Mouse (Mus musculus) lung, postnatal 14 days (tissue): ENCODE results near the gene Arhgap1.
A peak's percentile ranks its signal among the peaks of the same experiment; 100 is the strongest.

ENCODE experiments used
- DNase-seq: peaks from one replicate; pipeline ENCODE4 v3.0.0; 2021

The Arhgap1 gene

DNA sequence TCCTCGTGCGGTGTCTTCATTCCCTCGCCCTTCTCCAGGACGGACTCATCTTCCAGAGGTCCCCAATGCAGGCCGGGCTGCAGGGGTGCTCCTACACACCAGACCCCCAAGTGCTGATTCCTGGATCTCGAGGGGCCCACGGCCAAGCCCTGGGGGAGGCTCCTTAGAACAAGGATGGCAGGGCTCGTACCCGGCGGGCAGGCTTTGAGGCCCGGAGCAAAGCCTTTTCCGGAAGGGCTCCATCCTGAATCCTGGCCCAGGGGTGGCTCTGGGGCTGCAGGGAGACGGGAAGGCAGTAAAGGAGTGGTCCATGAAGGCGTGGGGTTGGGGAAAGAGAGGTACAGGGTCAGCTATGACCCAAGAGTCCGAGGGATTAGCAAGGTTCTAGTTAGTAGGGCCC lies 508 bp upstream of the Arhgap1 start:
- no peak for DNase-seq

DNA sequence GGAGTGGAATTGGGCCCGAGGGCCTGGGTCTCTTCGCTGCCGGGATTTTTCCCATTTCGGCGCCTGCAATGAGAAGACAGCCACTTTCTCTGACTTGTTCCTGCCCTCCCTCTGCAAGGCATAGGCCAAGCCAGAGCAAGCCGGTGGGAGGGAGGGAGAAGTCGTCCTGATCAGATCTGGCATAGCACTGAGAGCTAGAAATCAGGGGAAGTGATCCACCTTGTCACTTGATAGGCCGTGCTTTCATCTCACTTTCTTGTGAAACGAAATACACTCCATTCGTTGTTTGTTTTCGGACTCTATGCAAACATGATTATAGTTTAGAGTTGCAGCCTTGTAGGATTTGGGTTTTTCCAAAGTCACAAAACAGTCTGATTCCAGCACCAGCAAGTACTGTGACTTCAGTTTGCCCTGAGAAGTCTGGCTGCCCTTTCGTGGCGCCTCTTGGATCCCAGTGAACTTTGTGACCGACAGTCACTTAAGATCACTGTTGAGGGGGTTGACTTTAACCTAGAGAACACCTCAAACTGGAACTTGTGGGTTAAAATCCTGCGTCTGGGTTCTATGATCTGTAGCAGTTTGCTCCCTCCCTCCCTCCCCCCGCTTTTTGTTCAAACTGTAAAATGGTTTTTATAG lies 818 bp downstream of the Arhgap1 start:
- DNase-seq, result no peak

DNA sequence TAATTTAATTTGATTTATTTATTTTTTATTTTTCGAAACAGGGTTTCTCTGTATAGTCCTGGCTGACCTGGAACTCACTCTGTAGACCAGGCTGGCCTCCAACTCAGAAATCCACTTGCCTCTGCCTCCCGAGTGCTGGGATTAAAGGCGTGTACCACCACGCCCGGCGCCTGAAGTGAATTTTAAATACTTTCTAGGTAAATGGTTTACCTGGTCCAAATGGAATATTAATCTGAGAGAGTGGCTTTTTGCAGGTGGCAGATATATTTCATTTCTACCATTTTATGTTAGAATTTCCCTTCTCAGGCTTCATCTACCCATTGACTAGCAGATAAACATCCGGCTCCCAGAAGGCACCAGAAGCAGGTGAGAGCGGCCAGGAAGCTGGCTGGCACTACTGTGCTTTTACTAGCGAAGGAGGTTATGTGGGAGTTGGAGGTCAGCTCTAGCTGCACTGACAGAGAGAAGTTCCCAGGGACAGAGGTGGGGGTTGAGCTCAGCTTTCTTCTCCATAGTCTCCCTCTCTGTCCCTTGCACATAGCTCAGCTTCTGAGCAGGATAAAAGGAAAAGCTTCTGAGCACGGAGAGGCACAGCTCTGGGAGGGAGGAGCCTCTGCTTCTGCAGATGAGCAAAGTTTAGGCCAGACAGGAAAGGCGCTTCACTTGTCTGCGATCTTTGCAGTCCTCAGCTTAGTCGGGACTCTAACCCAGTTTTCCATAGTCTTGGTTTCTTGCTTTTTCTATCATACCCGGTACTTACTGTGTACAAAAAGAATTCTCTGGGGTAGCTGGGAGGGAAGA lies 2.0 kb downstream of the Arhgap1 start:
- DNase-seq, result no peak

DNA sequence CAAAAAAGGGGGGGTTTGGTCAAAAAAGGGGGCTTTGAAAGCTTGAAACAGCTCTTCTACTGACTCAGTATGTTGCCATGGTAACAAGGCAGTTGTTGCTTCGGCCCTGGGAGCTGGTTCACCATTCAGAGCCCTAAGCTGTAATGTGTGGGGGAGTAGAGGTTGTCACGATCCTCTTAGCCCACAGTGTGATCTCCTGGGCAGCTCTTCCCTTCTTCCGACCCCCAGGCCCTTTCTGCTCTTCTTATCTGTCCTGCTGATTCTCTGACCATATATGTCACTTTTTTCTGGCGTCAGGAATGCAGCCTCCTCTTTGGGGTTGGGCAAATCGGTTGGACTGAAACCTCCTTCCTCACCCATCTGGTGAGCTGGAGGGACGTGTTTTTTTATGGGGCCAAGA lies 3.2 kb downstream of the Arhgap1 start:
- no peak for DNase-seq

DNA sequence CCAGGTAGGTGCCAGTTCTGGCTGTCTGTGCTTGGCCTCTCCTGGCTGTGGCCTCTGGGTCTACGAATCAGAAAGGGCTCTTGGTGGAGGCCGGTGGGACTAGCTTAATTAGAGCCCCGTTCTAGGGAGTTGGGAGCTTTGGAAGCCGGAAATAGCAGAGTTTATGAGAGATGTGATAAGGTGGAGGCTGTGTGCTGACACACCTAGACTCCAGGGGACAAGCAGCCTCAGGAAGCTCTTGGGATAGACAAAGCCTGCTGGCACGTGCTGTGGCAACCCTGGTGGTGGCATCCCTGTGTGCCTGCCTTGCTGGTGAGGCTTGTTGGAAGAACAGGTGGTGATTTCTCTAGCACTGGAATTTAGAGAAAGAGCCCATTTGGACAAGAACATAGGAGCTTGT lies 5.7 kb downstream of the Arhgap1 start:
- no peak for DNase-seq

DNA sequence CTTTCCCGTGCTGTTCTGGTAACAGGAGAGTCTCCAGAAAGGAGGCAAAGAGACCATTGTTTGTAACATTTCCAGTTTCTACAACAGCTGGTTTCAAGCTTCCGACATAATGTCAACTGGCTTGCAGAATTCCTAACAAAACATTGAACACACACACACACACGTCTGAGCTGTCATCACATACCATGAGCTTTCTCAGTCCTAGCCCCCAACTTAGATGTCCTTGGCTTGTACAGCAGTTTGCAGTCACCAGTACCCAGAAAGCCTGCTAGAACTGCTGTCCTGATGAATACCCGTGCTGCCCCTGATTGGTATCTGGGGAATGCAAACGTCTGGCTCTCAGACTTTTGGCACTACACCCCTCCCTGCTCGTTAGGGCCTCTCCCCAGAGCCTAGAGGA lies 6.2 kb downstream of the Arhgap1 start:
- peak; percentile 35 for DNase-seq

DNA sequence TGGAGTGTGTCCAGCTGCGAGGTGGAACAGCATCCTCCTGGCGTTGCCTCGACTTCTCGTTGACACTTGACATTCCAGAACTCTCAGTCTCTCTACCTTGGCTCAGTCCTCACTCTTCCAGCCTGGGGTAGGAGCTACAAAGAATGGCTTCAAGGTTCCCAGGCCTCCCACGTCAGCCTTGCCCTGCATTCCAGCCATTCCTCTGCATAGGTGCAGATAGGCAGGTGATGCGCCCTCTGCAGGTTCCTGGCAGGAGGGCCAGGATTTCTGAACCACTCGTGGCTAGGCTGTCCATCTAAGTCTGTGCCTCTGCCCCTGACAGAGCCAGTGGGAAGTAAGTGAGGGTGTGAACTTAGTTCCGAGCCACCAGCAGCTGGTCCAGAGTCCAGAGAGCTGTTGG lies 7.1 kb downstream of the Arhgap1 start:
- peak; percentile 47 for DNase-seq

DNA sequence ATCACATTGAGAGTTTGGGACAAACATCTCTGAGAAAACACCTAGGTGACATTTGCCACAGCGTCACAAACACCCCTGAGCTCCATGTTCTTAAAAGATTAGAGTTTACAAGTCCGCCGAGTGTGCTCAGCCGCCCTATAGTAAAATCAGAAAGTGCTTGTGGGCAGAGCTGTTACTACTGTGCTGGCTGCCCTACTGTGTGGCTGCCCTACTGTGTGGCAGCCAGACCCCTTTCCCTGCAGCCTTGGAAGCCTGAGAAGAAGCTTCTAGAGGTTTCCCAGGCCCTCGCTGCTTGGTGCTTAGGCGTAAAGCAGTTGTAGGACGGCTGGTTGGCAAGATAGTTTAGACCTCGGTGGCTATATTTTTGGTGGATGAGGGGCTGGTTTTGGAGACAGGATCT lies 10.0 kb downstream of the Arhgap1 start:
- no peak for DNase-seq

DNA sequence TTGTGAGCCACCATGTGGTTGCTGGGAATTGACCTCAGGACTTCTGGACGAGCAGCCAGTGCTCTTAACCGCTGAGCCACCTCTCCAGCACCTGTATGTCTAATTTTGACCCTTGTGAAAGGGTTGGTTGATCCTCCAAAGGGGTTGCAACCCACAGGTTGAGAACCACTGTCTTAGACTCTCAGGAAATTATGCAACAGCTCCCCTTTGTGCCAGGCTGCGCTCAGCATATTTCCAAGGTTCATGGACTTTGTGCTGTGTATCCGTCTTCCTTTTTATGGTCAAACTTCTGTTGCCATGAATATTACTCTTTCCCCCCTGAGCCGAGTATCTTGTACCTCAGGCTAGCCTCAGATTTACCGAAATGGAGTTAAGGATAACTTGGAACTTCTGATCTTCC lies 11.3 kb downstream of the Arhgap1 start:
- DNase-seq, result no peak

DNA sequence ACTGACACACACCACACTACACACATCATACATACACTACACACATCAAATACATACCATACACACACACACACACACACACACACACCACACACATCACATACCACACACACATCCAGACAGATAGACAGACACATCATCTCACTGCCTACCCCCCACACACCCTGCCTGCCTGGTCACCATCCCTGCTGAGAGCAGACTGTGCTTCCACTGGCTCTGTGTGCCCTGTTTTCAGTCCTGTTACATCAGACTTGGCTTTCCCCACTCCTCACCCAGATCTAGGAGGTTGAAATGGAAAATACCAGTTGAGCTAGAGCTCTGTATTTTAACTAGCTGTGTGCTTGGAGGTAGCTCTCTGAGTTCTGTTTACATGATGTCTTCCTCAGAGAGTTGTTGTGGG lies 15.1 kb downstream of the Arhgap1 start:
- DNase-seq, result no peak

DNA sequence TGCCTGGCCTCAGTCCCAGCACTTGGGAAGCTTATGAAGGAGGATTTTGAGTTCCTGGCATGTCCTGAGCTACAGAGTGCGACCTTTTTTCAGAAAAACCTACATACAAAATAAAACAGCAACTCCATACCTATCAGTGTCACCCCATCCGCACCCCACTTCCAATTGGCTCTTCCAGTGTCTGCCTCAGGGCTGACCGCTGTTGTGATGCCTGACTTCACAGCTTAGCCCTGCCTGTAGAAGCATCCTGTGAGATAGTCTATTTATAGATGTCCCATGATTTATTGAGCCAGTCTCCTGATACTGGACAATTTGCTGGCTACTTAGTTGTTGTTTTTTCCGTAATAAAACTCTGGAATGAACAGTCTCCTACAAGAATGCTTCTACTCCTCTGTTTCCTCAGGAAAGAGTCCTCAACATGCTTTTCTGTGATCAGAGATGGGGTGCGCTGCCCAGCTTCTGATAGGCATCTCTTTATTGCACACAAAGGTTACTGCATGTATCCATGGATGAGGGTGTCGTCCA lies 16.8 kb downstream of the Arhgap1 start:
- DNase-seq, result no peak

DNA sequence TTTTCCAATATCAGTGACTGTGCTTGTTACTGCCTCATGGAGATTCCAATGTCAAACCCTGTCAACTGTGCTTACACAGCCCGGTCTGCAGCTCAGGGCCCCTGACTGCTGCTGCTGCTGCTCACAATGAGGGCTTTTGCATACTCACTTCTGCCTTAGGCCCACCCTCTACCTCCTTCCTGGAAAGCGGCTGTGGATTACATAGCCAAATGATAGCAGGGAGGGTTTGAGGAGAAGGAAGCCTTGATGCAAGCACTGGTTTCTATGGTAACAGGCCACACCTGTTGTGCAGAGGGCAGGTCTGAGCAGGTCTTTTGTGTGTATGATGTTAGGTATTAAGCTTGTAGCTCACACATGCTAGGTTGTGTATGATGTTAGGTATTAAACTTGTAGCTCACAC lies 18.1 kb downstream of the Arhgap1 start:
- DNase-seq, result no peak

DNA sequence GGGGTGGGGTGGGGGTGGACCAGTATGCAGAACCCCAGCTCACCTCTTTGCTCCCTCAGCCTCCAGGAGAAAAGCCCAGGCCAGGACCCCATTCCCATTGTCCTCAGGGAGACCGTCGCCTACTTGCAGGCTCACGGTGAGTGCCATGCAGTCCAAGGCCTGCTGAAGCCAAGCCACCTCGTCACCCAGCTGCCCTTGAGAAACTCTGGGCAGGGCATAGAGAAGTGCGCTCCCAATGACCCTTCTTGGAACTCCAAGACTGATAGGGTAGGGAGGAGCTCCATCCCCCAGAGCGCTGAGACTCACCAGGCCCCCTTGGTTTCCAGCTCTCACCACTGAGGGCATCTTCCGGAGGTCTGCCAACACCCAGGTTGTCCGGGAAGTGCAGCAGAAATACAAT lies 19.7 kb downstream of the Arhgap1 start:
- DNase-seq, result no peak

DNA sequence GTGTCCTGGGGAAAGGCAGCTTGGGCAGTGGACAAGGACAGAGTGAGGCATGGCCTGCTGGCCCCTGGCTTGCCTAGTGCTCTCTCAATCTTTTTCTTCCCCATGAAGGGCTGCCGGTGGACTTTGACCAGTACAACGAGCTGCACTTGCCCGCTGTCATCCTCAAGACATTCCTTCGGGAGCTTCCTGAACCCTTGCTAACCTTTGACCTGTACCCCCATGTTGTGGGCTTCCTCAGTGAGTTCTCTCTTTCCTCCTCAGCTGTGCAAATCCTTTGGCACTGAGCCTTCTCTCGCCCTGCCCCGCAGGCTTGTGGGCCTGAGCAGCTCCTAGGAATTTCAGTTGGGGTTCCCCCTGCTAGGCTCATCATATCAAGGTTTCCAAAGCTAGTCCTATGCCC lies 20.4 kb downstream of the Arhgap1 start:
- DNase-seq, result no peak

DNA sequence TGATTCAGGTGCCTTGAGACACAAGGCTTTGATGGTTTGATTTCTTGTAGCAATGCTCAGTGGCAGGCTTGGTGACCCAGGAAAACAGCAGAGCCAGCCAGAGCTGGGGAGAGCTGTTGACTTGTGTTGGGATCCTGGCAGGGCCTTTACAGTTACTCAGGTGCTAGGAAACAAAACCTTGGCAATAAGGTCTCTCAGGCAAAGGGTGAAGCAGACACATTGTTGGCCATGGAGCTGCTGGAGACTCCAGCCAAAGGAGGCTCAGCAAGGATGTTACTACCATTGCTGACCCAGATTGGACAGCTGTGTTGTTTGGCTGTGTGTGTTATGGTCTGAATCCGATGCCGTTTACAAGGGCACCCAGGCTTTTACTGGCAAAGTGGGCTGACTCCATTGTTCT lies 23.9 kb downstream of the Arhgap1 start:
- no peak for DNase-seq

DNA sequence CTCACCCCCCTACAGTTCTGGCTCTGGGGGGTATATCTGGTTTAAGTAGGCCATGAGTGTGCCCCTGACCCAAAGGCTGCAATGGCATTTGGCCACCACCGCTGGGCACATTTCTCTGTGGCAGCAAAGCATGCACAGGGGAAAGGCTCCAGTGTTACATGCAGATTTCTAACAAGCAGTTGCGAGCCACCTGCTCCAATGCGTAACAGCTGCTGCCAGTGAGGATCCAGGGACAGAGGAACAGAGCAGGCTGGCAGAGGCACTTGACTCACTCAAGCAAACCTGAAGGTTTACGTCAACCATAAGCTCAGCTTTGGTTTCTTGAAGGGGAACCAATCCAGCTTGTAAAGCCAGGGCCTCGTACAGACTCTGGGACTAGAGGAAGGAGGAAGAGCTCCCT lies 25.2 kb downstream of the Arhgap1 start:
- DNase-seq, result no peak

DNA sequence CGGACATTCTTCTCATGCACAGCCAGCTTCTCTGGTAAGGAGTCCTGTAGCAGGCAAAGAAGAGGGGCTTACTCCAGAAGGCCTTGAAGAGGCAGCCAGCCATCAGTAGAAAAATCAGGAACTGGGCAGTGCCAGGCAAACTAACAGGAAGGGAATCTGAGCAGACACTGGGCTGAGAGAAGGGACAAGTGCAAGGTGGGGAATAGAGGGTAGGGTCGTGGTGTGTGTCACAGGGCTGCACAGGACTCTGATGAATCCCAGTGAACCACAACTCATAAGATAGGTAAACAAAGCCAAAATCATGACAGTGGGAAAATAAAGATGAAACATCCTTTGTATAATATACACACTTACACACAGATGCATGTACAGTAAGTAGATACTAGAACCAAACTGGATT lies 26.8 kb downstream of the Arhgap1 start:
- no peak for DNase-seq

DNA sequence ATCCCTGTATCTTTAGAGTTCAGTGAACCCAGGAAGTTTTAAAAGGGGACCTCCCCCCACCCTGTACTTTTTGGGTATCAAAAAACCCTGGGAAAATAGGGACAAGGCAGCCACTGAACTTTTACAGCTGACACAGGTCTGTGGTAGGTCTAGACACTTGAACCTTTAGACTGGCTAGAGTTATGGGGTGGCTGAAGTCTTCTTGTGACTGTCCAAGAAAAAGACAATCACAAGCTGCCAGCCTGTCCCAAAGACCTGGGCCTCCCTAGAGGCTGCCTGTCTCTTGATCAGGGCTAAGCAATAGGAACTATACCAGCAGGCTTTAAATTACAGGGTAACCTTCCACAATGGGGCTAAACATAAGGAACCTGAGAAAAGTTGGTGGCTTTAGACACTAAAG lies 27.3 kb downstream of the Arhgap1 start:
- no peak for DNase-seq

DNA sequence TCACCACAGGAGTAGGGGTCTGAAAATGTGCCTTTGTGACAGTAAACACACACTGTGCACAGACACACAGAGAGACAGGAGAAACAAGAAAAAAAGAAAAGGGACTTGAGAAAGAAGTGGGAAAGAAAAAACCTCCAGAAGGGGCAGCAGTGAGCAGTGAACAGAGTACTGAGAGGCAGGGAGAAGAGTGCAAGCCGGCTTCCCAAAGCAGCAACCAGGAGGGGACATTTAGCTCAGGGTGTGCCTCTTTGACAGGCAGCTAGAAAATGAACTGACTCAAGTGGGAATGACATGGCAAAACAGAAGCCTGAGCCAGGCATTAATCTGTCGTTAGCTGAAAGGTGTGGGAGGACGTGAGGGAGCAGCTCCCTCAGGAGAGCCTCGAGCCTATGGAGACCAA lies 33.2 kb downstream of the Arhgap1 start:
- peak; percentile 77 for DNase-seq

DNA sequence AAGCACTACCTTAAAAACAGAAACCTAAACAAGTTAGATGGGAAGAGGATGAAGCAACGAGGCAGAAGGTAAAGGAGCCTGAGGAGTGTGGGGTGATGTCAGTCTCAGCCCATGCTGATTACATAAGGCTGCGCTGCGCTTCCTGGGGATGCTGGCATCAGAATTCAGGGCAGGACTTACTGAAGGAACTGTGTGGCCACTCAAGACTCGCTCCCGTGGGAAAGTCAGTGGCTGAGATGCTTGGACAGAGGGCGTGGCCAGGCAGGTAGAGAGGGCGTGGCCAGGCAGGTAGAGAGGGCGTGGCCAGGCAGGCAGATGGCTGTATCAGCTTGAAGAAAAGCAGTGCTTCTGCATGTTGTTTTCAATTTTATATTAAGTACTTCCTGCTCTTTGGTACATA lies 34.3 kb downstream of the Arhgap1 start:
- DNase-seq, result peak; percentile 22

DNA sequence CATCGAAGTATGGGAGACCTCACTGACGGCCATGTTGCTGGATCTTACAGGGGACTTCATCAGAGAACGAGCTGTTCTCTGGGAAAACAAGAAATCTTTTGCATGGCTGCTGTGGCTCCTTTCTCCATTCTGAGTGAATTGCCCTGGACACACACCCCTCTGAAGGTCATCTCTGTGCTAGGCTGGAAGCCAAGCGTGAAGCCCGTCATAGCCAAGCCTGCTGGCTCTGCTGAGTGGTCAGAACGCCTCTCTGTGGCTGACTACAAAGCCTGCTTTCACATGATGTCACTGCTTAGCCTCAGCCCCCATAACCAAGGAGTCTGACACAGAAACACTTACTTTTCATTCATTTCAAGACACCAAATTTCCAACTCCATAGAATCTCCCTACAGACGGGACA lies 39.8 kb downstream of the Arhgap1 start:
- DNase-seq, result no peak

DNA sequence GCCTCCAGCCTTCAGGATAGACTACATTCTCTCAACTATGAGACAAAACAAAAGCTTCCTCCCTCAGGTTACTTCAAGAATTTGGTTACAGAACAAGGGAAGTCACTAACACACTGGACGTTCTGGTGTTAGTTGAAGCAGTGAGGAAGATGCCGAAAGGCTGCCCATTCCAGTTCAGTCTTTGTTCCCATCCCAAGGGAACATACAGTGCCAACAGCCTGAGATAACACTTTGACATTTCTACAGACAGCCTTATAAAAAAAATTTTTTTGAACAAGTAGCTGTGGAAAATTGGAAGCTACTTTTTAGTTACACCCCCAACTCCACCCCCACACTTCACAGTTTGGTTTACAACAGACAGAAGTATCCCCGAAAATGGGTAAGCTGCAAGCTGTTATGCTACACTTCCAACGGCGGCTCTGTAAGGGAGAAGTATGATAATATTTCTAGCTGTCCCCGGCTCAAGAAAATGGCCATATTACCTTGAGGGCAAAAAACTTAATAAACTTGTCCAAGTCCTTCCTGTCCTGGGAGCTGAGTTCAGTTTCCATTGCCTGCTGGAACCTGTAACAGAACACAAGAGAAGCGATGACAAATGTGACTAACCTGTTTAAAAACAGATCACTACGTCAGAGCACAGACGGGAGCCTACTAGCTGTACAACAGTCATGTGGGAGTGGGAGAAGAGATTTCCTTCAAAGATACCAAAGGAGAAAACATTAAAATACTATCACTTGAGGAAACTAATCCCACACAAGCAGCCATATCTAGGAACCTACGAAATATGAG lies 46.0 kb downstream of the Arhgap1 start:
- DNase-seq, result no peak

DNA sequence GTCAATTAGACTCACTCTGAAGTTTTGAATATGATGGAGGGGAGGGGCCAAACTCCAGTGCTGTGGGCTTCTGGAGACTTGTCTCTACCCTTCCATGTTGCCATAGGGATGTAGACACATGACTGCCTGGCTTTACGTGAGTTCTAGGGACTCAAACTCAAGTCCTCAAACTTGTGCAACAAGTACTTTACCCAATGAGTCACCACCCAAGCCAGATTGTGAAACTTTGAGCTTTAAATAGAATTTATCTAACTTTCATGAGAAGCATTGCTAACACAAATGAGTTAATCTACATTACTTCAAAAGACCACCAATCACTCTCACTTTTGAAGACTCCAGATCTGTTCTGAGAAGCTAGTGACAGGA lies 46.5 kb downstream of the Arhgap1 start:
- no peak for DNase-seq

DNA sequence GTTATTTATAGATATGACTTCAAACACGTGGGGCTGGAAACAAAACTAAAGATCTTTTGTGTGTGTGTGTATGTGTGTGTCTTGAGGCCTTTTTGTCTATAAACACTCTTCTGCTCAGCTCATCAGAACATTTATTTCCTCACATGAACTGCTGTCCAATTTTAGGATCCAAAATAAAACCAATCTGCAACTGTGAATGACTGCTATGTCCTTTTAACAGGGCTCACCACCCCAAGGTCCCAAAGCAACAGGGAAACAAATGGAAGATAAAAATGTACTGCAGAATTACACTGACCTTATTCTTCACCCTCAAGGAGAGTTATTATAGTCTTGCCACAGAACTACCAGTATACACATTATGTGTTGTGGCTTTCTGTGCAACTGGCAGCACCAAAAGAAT lies 49.6 kb downstream of the Arhgap1 start:
- no peak for DNase-seq
